Mouse (Mus musculus) layer of hippocampus, adult 11-12 months (tissue): ENCODE results near the gene Gdf11.
A peak's percentile ranks its signal among the peaks of the same experiment; 100 is the strongest.

Source experiments
- DNase-seq: peaks from one replicate; pipeline ENCODE4 v3.0.0; 2022; ENCODE audit warnings: low spot score

Gene Gdf11

GRCm38 (mm10) chr10:128919203-128919631, 27.7 kb upstream of the Gdf11 start:
- DNase-seq: no peak

- DNase-seq: peak; percentile 53
Observed at GRCm38 (mm10) chr10:128918246-128918645, 26.7 kb upstream of the Gdf11 start.

GRCm38 (mm10) chr10:128917400-128917799, 25.9 kb upstream of the Gdf11 start:
- DNase-seq: no peak

GRCm38 (mm10) chr10:128916665-128917064, 25.1 kb upstream of the Gdf11 start:
- DNase-seq: no peak

- no peak for DNase-seq
Observed at GRCm38 (mm10) chr10:128915550-128915949, 24.0 kb upstream of the Gdf11 start.

- DNase-seq: no peak
Observed at GRCm38 (mm10) chr10:128913696-128914095, 22.2 kb upstream of the Gdf11 start.

- DNase-seq: peak; percentile 93
Observed at GRCm38 (mm10) chr10:128913219-128913618, 21.7 kb upstream of the Gdf11 start.

- no peak for DNase-seq
Observed at GRCm38 (mm10) chr10:128912791-128913190, 21.3 kb upstream of the Gdf11 start.

- DNase-seq: no peak
Observed at GRCm38 (mm10) chr10:128912268-128912667, 20.8 kb upstream of the Gdf11 start.

GRCm38 (mm10) chr10:128911430-128911829, 19.9 kb upstream of the Gdf11 start:
- no peak for DNase-seq

GRCm38 (mm10) chr10:128910066-128910841, 18.7 kb upstream of the Gdf11 start:
- DNase-seq: peak; percentile 71

GRCm38 (mm10) chr10:128909567-128910028, 18.1 kb upstream of the Gdf11 start:
- peak; percentile 85 for DNase-seq

GRCm38 (mm10) chr10:128908778-128909448, 17.4 kb upstream of the Gdf11 start:
- DNase-seq: no peak

GRCm38 (mm10) chr10:128904812-128905211, 13.3 kb upstream of the Gdf11 start:
- DNase-seq: no peak

- DNase-seq: no peak
Observed at GRCm38 (mm10) chr10:128902409-128902988, 11.0 kb upstream of the Gdf11 start.

- no peak for DNase-seq
Observed at GRCm38 (mm10) chr10:128901409-128901808, 9.9 kb upstream of the Gdf11 start.

- no peak for DNase-seq
Observed at GRCm38 (mm10) chr10:128900698-128901097, 9.2 kb upstream of the Gdf11 start, which contains the start of gene Cd63. Gene Cd63, plus strand, starts transcription at chr10:128900989.

- no peak for DNase-seq
Observed at GRCm38 (mm10) chr10:128899759-128900490, 8.4 kb upstream of the Gdf11 start.

- DNase-seq: no peak
Observed at GRCm38 (mm10) chr10:128897501-128897900, 6.0 kb upstream of the Gdf11 start.

- no peak for DNase-seq
Observed at GRCm38 (mm10) chr10:128896807-128897206, 5.3 kb upstream of the Gdf11 start.

- DNase-seq: peak; percentile 72
Observed at GRCm38 (mm10) chr10:128895952-128896693, 4.6 kb upstream of the Gdf11 start.
